Comparison of ENCODE assay signal across 17 mouse cellular contexts in the genomic region with DNA sequence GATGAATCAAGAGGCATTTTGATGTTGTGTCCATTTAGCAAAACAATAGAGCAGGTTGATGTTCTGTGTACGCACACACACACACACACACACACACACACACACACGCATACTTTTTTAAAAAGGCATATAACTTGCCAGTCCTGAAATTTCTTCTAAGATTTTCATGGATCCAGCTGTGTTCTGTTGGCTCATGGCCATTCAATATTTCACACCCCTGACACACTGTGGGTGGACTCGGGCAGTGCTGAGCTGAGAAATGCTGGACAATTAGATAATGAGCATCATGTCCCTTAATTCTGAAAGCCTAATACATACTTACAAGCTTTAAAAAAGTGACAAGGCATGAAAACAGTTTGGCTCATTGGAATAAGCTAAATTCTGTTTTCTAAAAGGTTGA.
"Had no signal": no experiment of that assay in that cellular context is flagged by ENCODE, and none has a peak within 500 bp of the region (broad histone marks: within the 10 kb centered on the region; RNA-seq: fewer than 3 reads in every experiment).

No protein-coding gene starts in this region.

- DNase-seq: kidney, adult 2 months; layer of hippocampus, adult 9-11 months; liver; lung, adult 18-20 months; lung, postnatal 4 days; midbrain, embryonic 14.5 days; thymus, adult 2 months; thymus, postnatal 14 days; thymus, postnatal 4 days had no signal

- H3K4me2 ChIP-seq: kidney, embryonic 15.5 days; limb, embryonic 13.5 days; liver, embryonic 12.5 days; liver, embryonic 15.5 days; midbrain, embryonic 11.5 days had no signal

- H3K9me3 ChIP-seq: kidney, embryonic 15.5 days; limb, embryonic 10.5 days; limb, embryonic 13.5 days; liver, embryonic 12.5 days; liver, embryonic 15.5 days had no signal

- H3K4me1 ChIP-seq: limb, embryonic 10.5 days; liver, embryonic 12.5 days; liver, embryonic 15.5 days had no signal

- H3K27me3 ChIP-seq: kidney, embryonic 15.5 days; limb, embryonic 13.5 days; liver, embryonic 12.5 days; liver, embryonic 15.5 days had no signal

- H3K9ac ChIP-seq: kidney, embryonic 15.5 days; limb, embryonic 13.5 days; liver, embryonic 12.5 days; liver, embryonic 15.5 days had no signal

- H3K36me3 ChIP-seq: kidney, embryonic 15.5 days; limb, embryonic 10.5 days; limb, embryonic 13.5 days had no signal

- H3K27ac ChIP-seq: kidney, embryonic 15.5 days; layer of hippocampus, adult 2 months; limb, embryonic 10.5 days; limb, embryonic 13.5 days; liver, embryonic 12.5 days; liver, embryonic 15.5 days had no signal

- H3K4me3 ChIP-seq: kidney, embryonic 15.5 days; layer of hippocampus, adult 2 months; limb, embryonic 10.5 days; limb, embryonic 13.5 days; liver, embryonic 12.5 days; liver, embryonic 15.5 days had no signal

- ATAC-seq: liver, embryonic 12.5 days; lung, postnatal 0 days had no signal
